Mouse (Mus musculus): ENCODE data around the gene Panx1. TPM values are rescaled to one million over a fixed set of nuclear protein-coding genes. Genes with fewer than 3 reads are reported as not detected.

The Panx1 gene
- polyA plus RNA-seq, 1 experiment from 2014 or later: 132 TPM

Other genes with a start within 250 kb of the Panx1 start
- 0.42 and 0.90 TPM in 2 replicates for gene Gpr83, start 185.3 kb downstream of the Panx1 start, polyA plus RNA-seq (2016; fragmentation: Nextera tagmentation; extraction: Ambion mirVana)
- gene Izumo1r, start 141.5 kb downstream of the Panx1 start, polyA plus RNA-seq (2016; fragmentation: Nextera tagmentation; extraction: Ambion mirVana): not detected in 2 replicates
- not detected in 2 replicates for gene Hephl1, start 66.6 kb upstream of the Panx1 start, polyA plus RNA-seq (2016; fragmentation: Nextera tagmentation; extraction: Ambion mirVana)
- 6.3 and 8.4 TPM in 2 replicates for gene Vstm5, start 193.6 kb upstream of the Panx1 start, polyA plus RNA-seq (2016; fragmentation: Nextera tagmentation; extraction: Ambion mirVana)
- gene Med17, start 234.5 kb upstream of the Panx1 start, polyA plus RNA-seq (2016; fragmentation: Nextera tagmentation; extraction: Ambion mirVana): 43.4 and 46.7 TPM in 2 replicates

Measured in neural tube, embryonic 12.5 days (tissue).